Comparison of ENCODE assay signal across 22 mouse cellular contexts in genomic region chr10:101330109-101330508, GRCm38 (mm10).
DNase-seq lines count a peak whose midpoint lies in the region; ATAC-seq and TF ChIP-seq lines count a peak whose summit lies in the region.
"Had no signal": no experiment of that assay in that cellular context is flagged by ENCODE, and none has a peak within 500 bp of the region (broad histone marks: within the 10 kb centered on the region; RNA-seq: fewer than 3 reads in every experiment).

No protein-coding gene starts in this region.

- no peak for TF ChIP-seq CTCF in kidney, postnatal 0 days (IDR thresholded peaks at IDR 0.05; ENCODE audit: low read depth)
- TF ChIP-seq CTCF in intestine, postnatal 0 days (IDR thresholded peaks at IDR 0.05; ENCODE audit: low read depth) = no peak

- no peak overlapping the region for H3K4me2 ChIP-seq in kidney, postnatal 0 days (ENCODE audit: low read length)
- no peak overlapping the region for H3K4me2 ChIP-seq in intestine, postnatal 0 days (replicated peaks; ENCODE audit: low read depth)
- H3K4me2 ChIP-seq: embryonic facial prominence, embryonic 13.5 days; embryonic facial prominence, embryonic 15.5 days; forebrain, embryonic 13.5 days; forebrain, embryonic 15.5 days had no signal

- DNase-seq in kidney, postnatal 0 days (ENCODE audit: low spot score) = peak; percentile 52
- no peak for DNase-seq in kidney, adult 9 months
- peak; percentile 2 for DNase-seq in gonadal fat pad, adult 2 months (ENCODE audit: low read depth)
- DNase-seq in left cerebral cortex, adult 9 months (ENCODE audit: low spot score in 2 of 2) = no peak
- no peak for DNase-seq in lung, postnatal 14 days
- DNase-seq: adrenal gland, adult 2 months; adrenal gland, postnatal 14 days; adrenal gland, postnatal 36 days; cerebellum, adult 11-12 months; cerebellum, adult 2 months; cerebellum, adult 9-10 months; cerebellum, postnatal 14 days; cerebellum, postnatal 36 days; embryo, embryonic 11 days; forebrain, postnatal 0 days had no signal

- no peaks in the 10 kb centered on the region for H3K27me3 ChIP-seq in kidney, postnatal 0 days (ENCODE audit: insufficient read depth, low read length)
- no peaks in the 10 kb centered on the region for H3K27me3 ChIP-seq in intestine, postnatal 0 days (replicated peaks; ENCODE audit: control insufficient read depth, insufficient read depth, low read length)
- H3K27me3 ChIP-seq: embryonic facial prominence, embryonic 13.5 days; embryonic facial prominence, embryonic 15.5 days; forebrain, embryonic 13.5 days; forebrain, embryonic 15.5 days had no signal

- H3K4me3 ChIP-seq in kidney, postnatal 0 days (replicated peaks; ENCODE audit: low read depth, low read length) = no peak overlapping the region
- no peak overlapping the region for H3K4me3 ChIP-seq in intestine, postnatal 0 days (ENCODE audit: low read depth, low read length)
- H3K4me3 ChIP-seq: embryonic facial prominence, embryonic 13.5 days; embryonic facial prominence, embryonic 15.5 days; erythroblast, embryonic 14.5 days; forebrain, embryonic 13.5 days; forebrain, embryonic 15.5 days had no signal

- H3K36me3 ChIP-seq in kidney, postnatal 0 days (ENCODE audit: insufficient read depth, low read length) = no peaks in the 10 kb centered on the region
- H3K36me3 ChIP-seq in intestine, postnatal 0 days (ENCODE audit: control insufficient read depth, insufficient read depth) = no peaks in the 10 kb centered on the region
- H3K36me3 ChIP-seq: embryonic facial prominence, embryonic 13.5 days; embryonic facial prominence, embryonic 15.5 days; forebrain, embryonic 15.5 days had no signal

- no peaks in the 10 kb centered on the region for H3K9me3 ChIP-seq in kidney, postnatal 0 days (replicated peaks; ENCODE audit: low read length)
- H3K9me3 ChIP-seq in intestine, postnatal 0 days (ENCODE audit: control insufficient read depth) = no peaks in the 10 kb centered on the region
- H3K9me3 ChIP-seq: embryonic facial prominence, embryonic 13.5 days; embryonic facial prominence, embryonic 15.5 days; forebrain, embryonic 13.5 days; forebrain, embryonic 15.5 days had no signal

- no peak overlapping the region for H3K27ac ChIP-seq in kidney, postnatal 0 days
- no peak overlapping the region for H3K27ac ChIP-seq in intestine, postnatal 0 days (ENCODE audit: low read depth, low read length)
- H3K27ac ChIP-seq: embryonic facial prominence, embryonic 13.5 days; embryonic facial prominence, embryonic 15.5 days; forebrain, embryonic 13.5 days; forebrain, embryonic 15.5 days had no signal

- no peak for ATAC-seq in kidney, postnatal 0 days (replicated peaks; ENCODE audit: low FRiP score, low read depth)
- peak; percentile 68 for ATAC-seq in megakaryocyte, adult 5-6 weeks (ENCODE audit: poor library complexity, severe bottlenecking)
- no peak for ATAC-seq in intestine, postnatal 0 days
- ATAC-seq: forebrain, embryonic 13.5 days; forebrain, embryonic 15.5 days; forebrain, postnatal 0 days had no signal

- no peak overlapping the region for H3K9ac ChIP-seq in kidney, postnatal 0 days (ENCODE audit: low read depth, low read length)
- no peak overlapping the region for H3K9ac ChIP-seq in intestine, postnatal 0 days (ENCODE audit: low read depth, low read length)
- H3K9ac ChIP-seq: embryonic facial prominence, embryonic 13.5 days; embryonic facial prominence, embryonic 15.5 days; forebrain, embryonic 13.5 days; forebrain, embryonic 15.5 days; forebrain, postnatal 0 days had no signal

- H3K4me1 ChIP-seq in kidney, postnatal 0 days (replicated peaks; ENCODE audit: insufficient read depth, low read length) = no peaks in the 10 kb centered on the region
- no peaks in the 10 kb centered on the region for H3K4me1 ChIP-seq in intestine, postnatal 0 days (replicated peaks; ENCODE audit: control insufficient read depth, insufficient read depth, low read length)
- H3K4me1 ChIP-seq: embryonic facial prominence, embryonic 13.5 days; embryonic facial prominence, embryonic 15.5 days; forebrain, embryonic 13.5 days; forebrain, embryonic 15.5 days had no signal

- 54% methylated on average over 3 of the region's 3 CpGs for WGBS in kidney, postnatal 0 days
- WGBS in intestine, postnatal 0 days = 79% methylated on average over 3 of the region's 3 CpGs

Comparison
In these comparisons a context has a peak if more than half of its experiments do, and no peak if none do; other contexts are left out.
1. DNase-seq: peak in kidney, postnatal 0 days (single experiment) and gonadal fat pad, adult 2 months (single experiment); none in kidney, adult 9 months (single experiment), left cerebral cortex, adult 9 months (0 of 2) and lung, postnatal 14 days (single experiment).